Mouse (Mus musculus): ENCODE measurements at regions not wholly inside any gene's neighbourhood (a gene's known extent, or its start where the extent isn't known, plus 50 kb on each side); places are given as distances from the start of the nearest gene placed in this dataset.

DNA sequence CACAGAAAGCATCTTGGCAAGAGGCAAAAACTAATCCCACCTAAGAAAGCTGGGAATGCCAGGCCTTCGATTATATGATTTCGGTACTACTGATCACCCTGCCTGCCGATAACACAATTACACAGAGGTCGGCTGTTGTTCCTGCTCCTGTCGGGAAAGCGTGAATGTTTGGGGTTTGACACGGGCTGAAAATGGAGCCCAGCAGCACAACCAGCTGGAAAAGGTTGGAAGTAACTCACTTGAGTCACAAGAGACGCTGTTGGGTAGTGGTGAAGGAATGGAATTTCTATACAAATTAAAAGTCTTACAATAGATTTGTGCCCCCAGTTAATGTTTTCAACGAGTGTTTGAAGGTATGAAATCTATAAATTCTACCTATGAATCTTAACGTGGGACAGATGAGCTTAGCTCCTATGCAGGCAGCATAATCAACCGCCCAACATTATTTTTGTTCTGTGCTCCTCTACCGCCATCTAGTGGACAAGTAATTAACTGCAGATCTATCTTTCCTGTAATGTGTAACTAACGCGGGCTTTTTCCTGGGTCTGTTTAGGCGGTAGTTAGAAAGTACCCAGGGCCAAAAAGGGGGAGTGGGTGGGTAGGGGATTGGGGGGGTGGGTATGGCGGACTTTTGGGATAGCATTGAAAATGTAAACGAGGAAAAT, 178.9 kb upstream of the Zpld1 start:
- no peak for ATAC-seq (ENCODE audit: low read depth)
- Histone ChIP-seq H3K9ac (ENCODE audit: low read depth, low read length) (no peak overlapping the region), H3K9me3 (replicated peaks; ENCODE audit: control insufficient read depth, low read length) (no peaks in the 10 kb centered on the region), H3K36me3 (ENCODE audit: control insufficient read depth, insufficient read depth) (no peaks in the 10 kb centered on the region), H3K27me3 (ENCODE audit: control insufficient read depth, insufficient read depth, low read depth, low read length) (no peaks in the 10 kb centered on the region), H3K27ac (ENCODE audit: low read length) (no peak overlapping the region), H3K4me3 (ENCODE audit: low read depth, low read length) (no peak overlapping the region), H3K4me2 (ENCODE audit: low read depth, low read length) (no peak overlapping the region), H3K4me1 (ENCODE audit: control insufficient read depth, low read depth, low read length) (no peaks in the 10 kb centered on the region)
- 27% methylated on average over 17 of the region's 17 CpGs for WGBS (ENCODE audit: insufficient replicate concordance)

DNA sequence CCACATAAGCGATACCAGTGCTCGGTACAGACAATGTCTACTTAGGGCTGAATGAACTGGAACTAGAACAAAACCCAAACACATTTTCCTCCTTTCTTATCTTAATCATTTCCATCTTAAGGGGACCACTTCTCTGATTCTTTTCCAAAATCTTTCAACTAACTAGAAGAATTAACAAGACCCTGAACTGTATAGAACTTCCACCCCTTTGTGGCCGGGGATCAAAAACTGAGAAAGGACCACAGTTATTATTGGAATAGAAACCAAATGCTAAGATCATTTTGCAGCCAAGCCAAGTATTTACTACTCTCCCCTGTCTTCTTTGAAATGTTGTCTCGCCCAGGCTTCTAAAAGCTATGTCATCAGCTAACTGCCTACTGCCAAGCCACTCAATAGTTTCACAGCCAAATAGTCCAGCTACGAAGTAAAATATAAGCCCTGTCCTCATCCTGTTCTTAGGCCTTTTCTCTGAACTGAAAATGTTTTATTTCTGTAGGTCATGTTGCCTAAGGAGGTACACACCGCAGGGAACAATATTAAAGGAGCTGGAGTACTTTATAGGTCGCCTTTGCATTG, 177.3 kb upstream of the Zpld1 start:
- Histone ChIP-seq H3K4me2 (ENCODE audit: low read depth, low read length) (no peak overlapping the region), H3K4me3 (ENCODE audit: low read depth, low read length) (no peak overlapping the region), H3K4me1 (ENCODE audit: control insufficient read depth, low read depth, low read length) (no peaks in the 10 kb centered on the region), H3K27ac (ENCODE audit: low read length) (no peak overlapping the region), H3K9me3 (replicated peaks; ENCODE audit: control insufficient read depth, low read length) (no peaks in the 10 kb centered on the region), H3K9ac (ENCODE audit: low read depth, low read length) (no peak overlapping the region), H3K36me3 (ENCODE audit: control insufficient read depth, insufficient read depth) (no peaks in the 10 kb centered on the region), H3K27me3 (ENCODE audit: control insufficient read depth, insufficient read depth, low read depth, low read length) (no peaks in the 10 kb centered on the region)
- 61% methylated on average over 7 of the region's 7 CpGs for WGBS (ENCODE audit: insufficient replicate concordance)
- ATAC-seq (ENCODE audit: low read depth) = no peak

DNA sequence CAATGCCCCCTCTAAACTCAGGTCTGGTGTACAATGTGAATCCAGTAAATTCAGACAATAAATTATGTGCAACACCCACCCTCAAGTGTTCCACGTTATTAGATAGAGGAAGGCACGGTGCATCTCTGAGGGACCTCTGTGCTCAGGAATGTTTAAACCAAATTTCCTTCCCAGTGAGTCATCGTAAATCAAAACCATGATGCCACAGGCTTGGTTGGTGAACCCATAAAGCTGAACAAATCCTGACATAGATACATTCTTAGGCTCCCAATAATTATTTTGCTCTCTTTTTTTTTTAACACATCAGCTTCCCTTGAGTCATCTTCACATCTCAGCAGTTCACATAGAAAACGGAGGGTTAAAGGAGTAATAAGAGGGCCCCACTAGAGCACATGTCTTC, 173.6 kb upstream of the Zpld1 start:
- no peak overlapping the region for H3K9ac ChIP-seq (ENCODE audit: low read depth, low read length)
- H3K4me3 ChIP-seq (ENCODE audit: low read depth, low read length) = no peak overlapping the region
- H3K9me3 ChIP-seq (replicated peaks; ENCODE audit: control insufficient read depth, low read length) = no peaks in the 10 kb centered on the region
- no peak overlapping the region for H3K27ac ChIP-seq (ENCODE audit: low read length)
- ATAC-seq (ENCODE audit: low read depth) = no peak
- WGBS (ENCODE audit: insufficient replicate concordance) = 40% methylated on average over 4 of the region's 4 CpGs
- no peak overlapping the region for H3K4me2 ChIP-seq (ENCODE audit: low read depth, low read length)
- no peaks in the 10 kb centered on the region for H3K36me3 ChIP-seq (ENCODE audit: control insufficient read depth, insufficient read depth)
- H3K27me3 ChIP-seq (ENCODE audit: control insufficient read depth, insufficient read depth, low read depth, low read length) = no peaks in the 10 kb centered on the region
- H3K4me1 ChIP-seq (ENCODE audit: control insufficient read depth, low read depth, low read length) = no peaks in the 10 kb centered on the region

DNA sequence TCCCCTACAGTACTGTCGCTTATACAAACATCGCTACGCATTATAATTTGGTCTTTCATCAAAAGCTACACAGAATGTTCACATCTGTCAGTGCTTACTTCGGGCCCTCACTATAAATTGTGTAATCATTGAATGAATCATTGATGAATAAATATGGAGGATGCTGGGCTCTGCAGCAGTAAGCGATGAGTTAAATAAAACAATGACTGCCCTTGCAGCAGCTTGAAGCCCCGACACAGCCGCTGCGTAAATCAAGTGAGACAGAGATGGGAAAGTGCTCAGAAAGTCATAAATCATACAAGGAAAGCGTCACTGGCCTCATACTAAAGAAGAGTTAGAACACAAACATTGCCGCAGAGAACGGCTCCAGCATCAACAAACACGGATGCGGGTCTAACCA, 172.9 kb upstream of the Zpld1 start:
- WGBS (ENCODE audit: insufficient replicate concordance) = 59% methylated on average over 13 of the region's 13 CpGs
- Histone ChIP-seq H3K27ac (ENCODE audit: low read length) (no peak overlapping the region), H3K4me2 (ENCODE audit: low read depth, low read length) (no peak overlapping the region), H3K27me3 (ENCODE audit: control insufficient read depth, insufficient read depth, low read depth, low read length) (no peaks in the 10 kb centered on the region), H3K9me3 (replicated peaks; ENCODE audit: control insufficient read depth, low read length) (no peaks in the 10 kb centered on the region), H3K9ac (ENCODE audit: low read depth, low read length) (no peak overlapping the region), H3K36me3 (ENCODE audit: control insufficient read depth, insufficient read depth) (no peaks in the 10 kb centered on the region), H3K4me3 (ENCODE audit: low read depth, low read length) (no peak overlapping the region), H3K4me1 (ENCODE audit: control insufficient read depth, low read depth, low read length) (no peaks in the 10 kb centered on the region)
- no peak for ATAC-seq (ENCODE audit: low read depth)

DNA sequence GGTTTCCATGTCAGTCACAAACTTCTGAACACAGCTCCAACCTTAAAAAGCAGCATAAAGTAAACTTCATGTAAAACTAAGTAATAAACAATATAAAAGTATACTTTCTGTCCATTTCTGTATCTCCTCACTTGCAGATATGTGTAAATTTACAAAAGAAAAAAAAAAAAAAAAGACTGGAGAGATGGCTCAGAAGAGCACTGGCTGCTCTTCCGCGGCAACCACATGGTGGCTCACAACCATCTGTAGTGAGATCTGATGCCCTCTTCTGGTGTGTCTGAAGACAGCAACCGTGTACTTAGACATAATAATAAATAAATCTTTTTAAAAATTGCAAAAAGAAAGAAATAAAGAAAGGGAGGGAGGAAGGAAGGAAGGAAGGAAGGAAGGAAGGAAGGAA, 171.9 kb upstream of the Zpld1 start:
- 56% methylated on average over 3 of the region's 3 CpGs for WGBS (ENCODE audit: insufficient replicate concordance)
- H3K9me3 ChIP-seq (replicated peaks; ENCODE audit: control insufficient read depth, low read length) = no peaks in the 10 kb centered on the region
- ATAC-seq (ENCODE audit: low read depth) = no peak

DNA sequence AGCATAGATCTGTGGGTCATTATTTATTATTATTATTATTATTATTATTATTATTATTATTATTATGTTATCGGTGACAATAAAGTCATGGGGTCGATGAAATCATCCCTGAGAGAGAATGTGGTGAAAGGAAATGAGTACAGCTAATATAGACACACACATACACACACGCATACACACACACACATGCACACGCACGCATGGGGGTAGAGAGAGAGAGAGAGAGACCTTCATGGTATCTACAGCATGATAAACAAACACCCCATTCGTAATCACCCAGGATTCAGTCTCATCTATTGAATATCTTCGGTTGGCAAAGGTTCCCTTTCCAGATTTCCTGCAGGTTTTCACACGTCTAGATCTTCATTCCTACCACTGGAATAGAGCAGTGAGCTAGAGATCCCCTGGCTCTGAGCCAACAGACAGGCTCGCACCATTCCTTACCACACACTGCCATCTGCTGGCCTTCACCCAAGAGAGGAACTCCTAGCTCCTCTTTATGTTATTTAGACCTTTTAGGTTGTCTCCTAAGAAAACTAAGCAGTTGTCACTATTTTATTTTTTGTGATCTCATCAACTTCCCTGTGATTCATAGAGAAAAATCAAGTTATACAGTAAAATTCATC, 171.2 kb upstream of the Zpld1 start:
- Histone ChIP-seq H3K27me3 (ENCODE audit: control insufficient read depth, insufficient read depth, low read depth, low read length) (no peaks in the 10 kb centered on the region), H3K36me3 (ENCODE audit: control insufficient read depth, insufficient read depth) (no peaks in the 10 kb centered on the region), H3K9ac (ENCODE audit: low read depth, low read length) (no peak overlapping the region), H3K27ac (ENCODE audit: low read length) (no peak overlapping the region), H3K4me1 (ENCODE audit: control insufficient read depth, low read depth, low read length) (no peaks in the 10 kb centered on the region), H3K4me2 (ENCODE audit: low read depth, low read length) (no peak overlapping the region), H3K9me3 (replicated peaks; ENCODE audit: control insufficient read depth, low read length) (no peaks in the 10 kb centered on the region), H3K4me3 (ENCODE audit: low read depth, low read length) (no peak overlapping the region)
- WGBS (ENCODE audit: insufficient replicate concordance) = 42% methylated on average over 9 of the region's 9 CpGs
- ATAC-seq (ENCODE audit: low read depth) = no peak

More for the DNA sequence above, 171.9 kb upstream of the Zpld1 start:
- Histone ChIP-seq H3K27ac (ENCODE audit: low read length) (no peak overlapping the region), H3K9ac (ENCODE audit: low read depth, low read length) (no peak overlapping the region), H3K4me3 (ENCODE audit: low read depth, low read length) (no peak overlapping the region), H3K4me1 (ENCODE audit: control insufficient read depth, low read depth, low read length) (no peaks in the 10 kb centered on the region), H3K4me2 (ENCODE audit: low read depth, low read length) (no peak overlapping the region), H3K27me3 (ENCODE audit: control insufficient read depth, insufficient read depth, low read depth, low read length) (no peaks in the 10 kb centered on the region), H3K36me3 (ENCODE audit: control insufficient read depth, insufficient read depth) (no peaks in the 10 kb centered on the region)

DNA sequence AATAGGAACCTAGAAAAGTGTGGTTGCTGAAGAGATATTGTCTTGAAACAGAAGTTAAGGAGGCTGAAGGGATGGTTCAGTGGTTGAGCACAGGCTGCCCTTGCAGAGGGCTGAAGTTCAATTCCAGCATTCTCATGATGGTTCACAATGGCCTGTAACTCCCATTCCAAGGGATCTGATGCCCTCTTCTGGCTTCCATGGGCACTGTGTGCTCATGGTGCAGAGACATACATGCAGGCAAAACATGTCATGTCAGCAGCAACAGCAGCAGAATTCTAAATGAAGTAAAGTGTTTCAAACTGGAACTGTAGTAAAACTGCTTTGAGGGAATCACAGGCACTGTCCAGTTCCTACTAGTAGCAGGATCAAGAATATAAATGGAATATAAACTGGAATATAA, 162.7 kb upstream of the Zpld1 start:
- H3K9me3 ChIP-seq (replicated peaks; ENCODE audit: control insufficient read depth, low read length) = no peaks in the 10 kb centered on the region
- no peaks in the 10 kb centered on the region for H3K27me3 ChIP-seq (ENCODE audit: control insufficient read depth, insufficient read depth, low read depth, low read length)
- no peaks in the 10 kb centered on the region for H3K36me3 ChIP-seq (ENCODE audit: control insufficient read depth, insufficient read depth)
- H3K4me1 ChIP-seq (ENCODE audit: control insufficient read depth, low read depth, low read length) = no peaks in the 10 kb centered on the region
- ATAC-seq (ENCODE audit: low read depth) = no peak
- H3K4me3 ChIP-seq (ENCODE audit: low read depth, low read length) = no peak overlapping the region
- H3K27ac ChIP-seq (ENCODE audit: low read length) = no peak overlapping the region
- no peak overlapping the region for H3K9ac ChIP-seq (ENCODE audit: low read depth, low read length)
- H3K4me2 ChIP-seq (ENCODE audit: low read depth, low read length) = no peak overlapping the region

DNA sequence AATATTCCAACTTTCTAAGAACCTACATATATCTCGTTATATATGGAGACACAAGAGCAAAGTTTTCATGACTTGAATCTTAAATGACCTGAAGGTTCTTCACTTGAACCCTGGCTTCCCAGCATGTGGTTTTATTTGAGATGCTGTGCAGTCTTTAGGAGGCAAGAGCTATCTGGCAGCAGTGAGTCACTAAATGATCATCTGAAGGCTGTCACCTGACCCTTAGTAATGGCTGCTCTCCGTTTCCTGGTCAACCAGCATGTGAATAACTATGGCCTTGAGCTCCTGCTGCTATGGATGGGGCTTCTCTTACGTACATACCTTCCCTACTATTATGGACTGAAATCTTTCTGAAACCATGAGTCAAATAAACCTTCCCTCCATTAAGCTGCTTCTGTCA, 149.8 kb upstream of the Zpld1 start:
- no peak for ATAC-seq (ENCODE audit: low read depth)
- 50% methylated on average over 3 of the region's 3 CpGs for WGBS (ENCODE audit: insufficient replicate concordance)
- no peaks in the 10 kb centered on the region for H3K4me1 ChIP-seq (ENCODE audit: control insufficient read depth, low read depth, low read length)

DNA sequence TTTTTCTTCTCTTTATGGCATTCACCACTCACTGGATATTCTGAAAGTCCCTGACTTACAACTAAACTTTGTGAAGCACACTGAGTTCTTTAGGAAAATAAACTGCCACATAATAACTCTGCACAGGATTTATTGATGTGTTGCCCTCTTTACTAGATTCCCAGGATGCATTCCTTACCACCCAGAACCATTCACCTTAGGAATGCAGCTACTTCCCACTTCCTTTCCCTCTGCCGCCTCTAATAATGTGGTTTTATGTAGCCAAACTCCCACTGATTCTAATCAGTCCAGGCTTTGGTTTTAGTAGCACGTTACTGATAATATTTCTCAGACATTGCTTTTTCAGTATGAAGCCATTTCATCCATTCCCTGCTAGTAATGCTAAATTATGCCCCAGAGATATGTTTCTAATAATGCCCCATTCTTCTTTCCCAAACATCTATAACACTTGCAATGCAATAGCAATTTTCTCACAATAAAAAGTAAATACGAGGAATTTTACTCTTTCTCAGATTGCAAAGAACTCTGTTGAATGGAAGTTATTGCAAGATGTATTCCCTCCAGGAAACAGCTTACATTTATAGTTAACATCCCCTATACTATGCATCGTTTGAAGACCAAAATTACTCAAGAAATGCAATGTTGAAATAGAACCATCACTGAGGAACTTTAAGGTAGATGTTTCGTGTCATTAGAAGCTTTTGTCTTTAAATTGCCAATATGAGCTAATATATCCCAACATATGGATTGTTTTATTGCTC, 145.2 kb upstream of the Zpld1 start:
- no peak overlapping the region for H3K9ac ChIP-seq (ENCODE audit: low read depth, low read length)
- H3K4me3 ChIP-seq (ENCODE audit: low read depth, low read length) = no peak overlapping the region
- WGBS (ENCODE audit: insufficient replicate concordance) = 45% methylated on average over 5 of the region's 5 CpGs
- no peaks in the 10 kb centered on the region for H3K27me3 ChIP-seq (ENCODE audit: control insufficient read depth, insufficient read depth, low read depth, low read length)
- H3K9me3 ChIP-seq (replicated peaks; ENCODE audit: control insufficient read depth, low read length) = no peaks in the 10 kb centered on the region
- H3K4me1 ChIP-seq (ENCODE audit: control insufficient read depth, low read depth, low read length) = no peaks in the 10 kb centered on the region
- no peak overlapping the region for H3K4me2 ChIP-seq (ENCODE audit: low read depth, low read length)
- no peak overlapping the region for H3K27ac ChIP-seq (ENCODE audit: low read length)
- H3K36me3 ChIP-seq (ENCODE audit: control insufficient read depth, insufficient read depth) = no peaks in the 10 kb centered on the region
- ATAC-seq (ENCODE audit: low read depth) = no peak

More for the DNA sequence above, 149.8 kb upstream of the Zpld1 start:
- H3K9me3 ChIP-seq (replicated peaks; ENCODE audit: control insufficient read depth, low read length) = no peaks in the 10 kb centered on the region
- H3K27me3 ChIP-seq (ENCODE audit: control insufficient read depth, insufficient read depth, low read depth, low read length) = no peaks in the 10 kb centered on the region
- H3K9ac ChIP-seq (ENCODE audit: low read depth, low read length) = no peak overlapping the region
- H3K4me2 ChIP-seq (ENCODE audit: low read depth, low read length) = no peak overlapping the region
- H3K27ac ChIP-seq (ENCODE audit: low read length) = no peak overlapping the region
- H3K36me3 ChIP-seq (ENCODE audit: control insufficient read depth, insufficient read depth) = no peaks in the 10 kb centered on the region
- no peak overlapping the region for H3K4me3 ChIP-seq (ENCODE audit: low read depth, low read length)

Data from liver, embryonic 16.5 days (tissue).